Mouse (Mus musculus) limb, embryonic 13.5 days (tissue): ENCODE measurements at regions not wholly inside any gene's neighbourhood (a gene's known extent, or its start where the extent isn't known, plus 50 kb on each side); places are given as distances from the start of the nearest gene placed in this dataset.

Experiments
- ATAC-seq: fragments of 200-750 bp; cut with Nextera tagmentation; 2 replicates; pipeline ENCODE4 v1.8.0; 2017; ENCODE audit warnings: low read depth, moderate number of reproducible peaks, moderate TSS enrichment; ENCODE audit not compliant: low FRiP score
- H3K27ac ChIP-seq: fragments of 300-500 bp; sonication (generic); 2 replicates; pipeline ENCODE4 v1.5.1; 2015; ENCODE audit warnings: inconsistent platforms, mild to moderate bottlenecking, moderate library complexity
- H3K27me3 ChIP-seq: fragments of 300-500 bp; sonication (generic); 2 replicates; pipeline ENCODE4 v1.6.1; 2015; ENCODE audit warnings: mild to moderate bottlenecking, inconsistent platforms
- H3K36me3 ChIP-seq: fragments of 300-500 bp; sonication (generic); 2 replicates; pipeline ENCODE4 v1.6.1; 2015; ENCODE audit warnings: inconsistent platforms, mild to moderate bottlenecking, moderate library complexity
- H3K4me1 ChIP-seq: fragments of 300-500 bp; sonication (generic); 2 replicates; pipeline ENCODE4 v1.6.1; 2015; ENCODE audit warnings: inconsistent platforms
- H3K4me2 ChIP-seq: fragments of 300-500 bp; sonication (generic); replicated peaks from 2 replicates; pipeline ENCODE4 v1.6.1; 2015; ENCODE audit warnings: inconsistent platforms, mild to moderate bottlenecking, moderate library complexity
- H3K4me3 ChIP-seq: fragments of 300-500 bp; sonication (generic); 2 replicates; pipeline ENCODE4 v1.5.1; 2015; ENCODE audit warnings: moderate library complexity, mild to moderate bottlenecking, inconsistent platforms
- H3K9ac ChIP-seq: fragments of 300-500 bp; sonication (generic); 2 replicates; pipeline ENCODE4 v1.6.1; 2015; ENCODE audit warnings: mild to moderate bottlenecking, inconsistent platforms
- H3K9me3 ChIP-seq: fragments of 300-500 bp; sonication (generic); 2 replicates; pipeline ENCODE4 v1.6.1; 2016; ENCODE audit warnings: inconsistent platforms
- WGBS: fragments of 180-500 bp; shearing (Covaris S2); methylation state at CpG from one replicate; pipeline ENCODE4 v1.1.7; 2015; 5-methylcytosine and 5-hydroxymethylcytosine counted together

DNA sequence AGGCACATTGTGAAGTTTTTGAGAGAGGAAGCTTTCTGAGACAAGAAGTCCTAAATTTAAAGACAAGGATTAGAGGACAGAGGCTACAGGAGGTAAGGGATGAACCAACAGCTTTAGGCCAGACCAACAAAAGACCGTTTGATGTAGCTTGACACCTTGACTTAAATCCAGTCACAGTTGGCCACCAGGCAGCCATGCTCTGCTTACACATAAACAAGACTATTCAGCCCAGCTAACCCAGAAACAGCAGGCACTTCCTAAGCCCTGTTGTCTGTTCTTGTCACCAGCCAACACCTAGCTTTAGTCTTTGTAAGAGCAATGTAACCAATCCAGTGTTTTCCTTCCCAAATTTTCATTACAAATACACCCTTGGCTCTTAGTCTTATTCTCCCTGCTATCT, 159.9 kb upstream of the Plekha5 start:
- Histone ChIP-seq H3K27ac (no peak overlapping the region), H3K4me3 (no peak overlapping the region), H3K4me1 (peaks cover 6% of the 10 kb centered on the region), H3K9me3 (no peaks in the 10 kb centered on the region), H3K9ac (no peak overlapping the region), H3K4me2 (no peak overlapping the region), H3K36me3 (no peaks in the 10 kb centered on the region), H3K27me3 (no peaks in the 10 kb centered on the region)
- ATAC-seq = no peak
- WGBS = 27% methylated on average over 1 of the region's 1 CpGs

DNA sequence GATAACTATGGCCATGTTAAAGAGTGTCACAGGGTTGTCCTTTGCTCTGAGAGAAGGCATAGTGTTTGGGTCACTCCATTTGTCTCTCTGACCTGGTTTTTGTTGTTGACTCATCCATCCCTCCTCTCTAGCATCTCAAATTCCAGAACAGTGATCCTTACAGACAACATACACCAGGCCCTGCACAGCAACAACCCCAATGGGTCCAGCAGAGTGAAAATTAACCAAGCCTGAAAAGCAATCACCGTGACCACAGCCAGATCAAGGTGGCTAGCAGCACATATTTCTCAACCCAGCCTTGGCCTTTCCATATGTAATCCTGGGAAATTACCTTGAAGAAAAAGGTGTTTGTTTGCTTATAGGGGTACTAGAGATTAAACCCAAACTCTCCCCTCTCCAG, 162.0 kb upstream of the Plekha5 start:
- Histone ChIP-seq H3K4me2 (no peak overlapping the region), H3K4me3 (no peak overlapping the region), H3K9ac (no peak overlapping the region), H3K4me1 (no peaks in the 10 kb centered on the region), H3K27me3 (no peaks in the 10 kb centered on the region), H3K36me3 (no peaks in the 10 kb centered on the region), H3K27ac (no peak overlapping the region), H3K9me3 (no peaks in the 10 kb centered on the region)
- no peak for ATAC-seq
- WGBS = 84% methylated on average over 1 of the region's 1 CpGs

DNA sequence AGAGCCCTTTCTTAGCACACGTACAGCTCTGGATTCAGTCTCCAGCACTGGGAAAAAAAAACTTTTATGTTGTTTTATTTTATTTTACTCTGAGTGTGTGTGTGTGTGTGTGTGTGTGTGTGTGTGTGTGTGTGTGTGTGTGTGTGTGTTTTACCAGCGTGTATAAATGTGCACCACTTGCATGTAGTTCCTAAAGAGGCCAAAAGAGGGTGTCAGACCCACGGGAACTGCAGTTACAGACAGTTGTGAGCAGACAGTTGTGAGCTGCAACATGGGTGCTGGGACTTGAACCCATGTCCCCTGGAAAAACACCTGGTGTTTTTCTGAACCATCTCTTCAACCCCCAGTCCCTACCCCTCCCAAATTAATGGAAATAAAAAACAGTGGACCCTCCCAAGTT, 165.1 kb upstream of the Plekha5 start:
- no peak for ATAC-seq
- no peak overlapping the region for H3K4me3 ChIP-seq

DNA sequence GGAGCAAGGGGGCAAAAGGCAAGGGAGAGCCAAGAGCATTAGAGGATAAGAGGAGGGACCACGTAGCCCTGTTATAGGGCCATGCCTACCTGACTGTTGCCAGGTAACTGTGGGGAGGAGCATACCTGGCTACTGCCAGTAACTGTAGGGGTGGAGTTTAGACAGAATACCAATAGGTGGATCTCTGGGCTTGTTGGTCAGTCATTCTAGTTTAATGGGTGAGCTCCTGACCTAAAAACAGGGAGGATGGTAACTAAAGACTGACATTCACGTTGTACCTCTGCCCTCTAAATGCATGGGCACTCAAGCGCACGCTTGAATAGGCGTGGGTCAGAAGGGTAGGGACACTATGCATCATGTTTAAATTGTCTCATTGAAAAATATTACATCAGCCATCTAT, 165.8 kb upstream of the Plekha5 start:
- Histone ChIP-seq H3K9ac (no peak overlapping the region), H3K4me1 (no peaks in the 10 kb centered on the region), H3K9me3 (no peaks in the 10 kb centered on the region), H3K27ac (no peak overlapping the region), H3K36me3 (no peaks in the 10 kb centered on the region), H3K4me3 (no peak overlapping the region), H3K27me3 (no peaks in the 10 kb centered on the region), H3K4me2 (no peak overlapping the region)
- no peak for ATAC-seq
- 90% methylated on average over 5 of the region's 5 CpGs for WGBS

More for the DNA sequence above, 165.1 kb upstream of the Plekha5 start:
- Histone ChIP-seq H3K27ac (no peak overlapping the region), H3K4me2 (no peak overlapping the region), H3K36me3 (no peaks in the 10 kb centered on the region), H3K9me3 (no peaks in the 10 kb centered on the region), H3K9ac (no peak overlapping the region), H3K27me3 (no peaks in the 10 kb centered on the region), H3K4me1 (no peaks in the 10 kb centered on the region)
- 84% methylated on average over 3 of the region's 3 CpGs for WGBS

GRCm38 (mm10) chr6:140251527-140251926, 172.3 kb upstream of the Plekha5 start:
- Histone ChIP-seq H3K9ac (no peak overlapping the region), H3K4me3 (no peak overlapping the region), H3K9me3 (no peaks in the 10 kb centered on the region), H3K36me3 (no peaks in the 10 kb centered on the region), H3K27me3 (no peaks in the 10 kb centered on the region), H3K4me2 (no peak overlapping the region), H3K27ac (no peak overlapping the region), H3K4me1 (no peaks in the 10 kb centered on the region)
- 80% methylated on average over 4 of the region's 4 CpGs for WGBS
- no peak for ATAC-seq

- H3K27ac ChIP-seq = no peak overlapping the region
- H3K4me2 ChIP-seq = no peak overlapping the region
- H3K9ac ChIP-seq = no peak overlapping the region
- WGBS = 54% methylated on average over 8 of the region's 8 CpGs
- H3K9me3 ChIP-seq = no peaks in the 10 kb centered on the region
- no peaks in the 10 kb centered on the region for H3K27me3 ChIP-seq
- H3K36me3 ChIP-seq = no peaks in the 10 kb centered on the region
- ATAC-seq = no peak
- no peak overlapping the region for H3K4me3 ChIP-seq
- H3K4me1 ChIP-seq = no peaks in the 10 kb centered on the region
Measured at GRCm38 (mm10) chr6:140243411-140244151, 180.3 kb upstream of the Plekha5 start.

- H3K4me1 ChIP-seq = no peaks in the 10 kb centered on the region
- no peak overlapping the region for H3K4me3 ChIP-seq
- H3K4me2 ChIP-seq = no peak overlapping the region
- H3K9ac ChIP-seq = no peak overlapping the region
- no peaks in the 10 kb centered on the region for H3K36me3 ChIP-seq
- H3K27me3 ChIP-seq = no peaks in the 10 kb centered on the region
- WGBS = 82% methylated on average over 8 of the region's 8 CpGs
- H3K27ac ChIP-seq = no peak overlapping the region
- no peak for ATAC-seq
- no peaks in the 10 kb centered on the region for H3K9me3 ChIP-seq
Measured at GRCm38 (mm10) chr6:140239356-140239755, 184.5 kb upstream of the Plekha5 start.

DNA sequence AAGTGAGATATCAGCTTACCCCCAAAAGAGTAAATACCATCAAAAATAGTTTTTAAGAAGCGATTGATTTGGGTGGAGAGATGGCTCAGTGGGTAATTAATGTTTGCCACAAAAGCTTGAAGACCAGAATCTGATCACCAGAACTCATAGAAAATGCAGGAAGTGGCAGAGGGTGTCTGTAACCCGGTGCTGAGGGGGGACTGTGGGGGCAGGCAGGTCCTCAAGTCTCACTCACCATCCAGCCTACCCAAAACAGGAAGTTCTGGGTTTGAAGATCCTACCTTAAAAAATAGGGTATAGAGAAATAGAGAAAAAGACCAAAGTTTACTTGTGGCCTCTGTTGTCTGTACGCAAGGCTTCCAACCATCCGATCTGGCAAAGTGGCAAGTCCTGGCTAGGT, 190.3 kb upstream of the Plcz1 start:
- Histone ChIP-seq H3K9me3 (no peaks in the 10 kb centered on the region), H3K9ac (no peak overlapping the region), H3K27ac (no peak overlapping the region), H3K4me1 (no peaks in the 10 kb centered on the region), H3K27me3 (no peaks in the 10 kb centered on the region), H3K36me3 (no peaks in the 10 kb centered on the region), H3K4me3 (no peak overlapping the region), H3K4me2 (no peak overlapping the region)
- ATAC-seq = no peak
- 90% methylated on average over 4 of the region's 4 CpGs for WGBS

GRCm38 (mm10) chr6:140229295-140229694, 188.0 kb upstream of the Plcz1 start:
- Histone ChIP-seq H3K27me3 (no peaks in the 10 kb centered on the region), H3K9ac (no peak overlapping the region), H3K4me1 (no peaks in the 10 kb centered on the region), H3K4me3 (no peak overlapping the region), H3K4me2 (no peak overlapping the region), H3K9me3 (no peaks in the 10 kb centered on the region), H3K36me3 (no peaks in the 10 kb centered on the region), H3K27ac (no peak overlapping the region)
- 68% methylated on average over 9 of the region's 9 CpGs for WGBS
- no peak for ATAC-seq

GRCm38 (mm10) chr6:140228741-140229140, 187.5 kb upstream of the Plcz1 start:
- Histone ChIP-seq H3K36me3 (no peaks in the 10 kb centered on the region), H3K27me3 (no peaks in the 10 kb centered on the region), H3K9ac (no peak overlapping the region), H3K9me3 (no peaks in the 10 kb centered on the region), H3K27ac (no peak overlapping the region), H3K4me3 (no peak overlapping the region), H3K4me2 (no peak overlapping the region), H3K4me1 (no peaks in the 10 kb centered on the region)
- 62% methylated on average over 7 of the region's 7 CpGs for WGBS
- no peak for ATAC-seq

GRCm38 (mm10) chr6:140222534-140223324, 181.5 kb upstream of the Plcz1 start:
- H3K36me3 ChIP-seq = no peaks in the 10 kb centered on the region
- WGBS = 80% methylated on average over 1 of the region's 1 CpGs
- ATAC-seq = no peak

DNA sequence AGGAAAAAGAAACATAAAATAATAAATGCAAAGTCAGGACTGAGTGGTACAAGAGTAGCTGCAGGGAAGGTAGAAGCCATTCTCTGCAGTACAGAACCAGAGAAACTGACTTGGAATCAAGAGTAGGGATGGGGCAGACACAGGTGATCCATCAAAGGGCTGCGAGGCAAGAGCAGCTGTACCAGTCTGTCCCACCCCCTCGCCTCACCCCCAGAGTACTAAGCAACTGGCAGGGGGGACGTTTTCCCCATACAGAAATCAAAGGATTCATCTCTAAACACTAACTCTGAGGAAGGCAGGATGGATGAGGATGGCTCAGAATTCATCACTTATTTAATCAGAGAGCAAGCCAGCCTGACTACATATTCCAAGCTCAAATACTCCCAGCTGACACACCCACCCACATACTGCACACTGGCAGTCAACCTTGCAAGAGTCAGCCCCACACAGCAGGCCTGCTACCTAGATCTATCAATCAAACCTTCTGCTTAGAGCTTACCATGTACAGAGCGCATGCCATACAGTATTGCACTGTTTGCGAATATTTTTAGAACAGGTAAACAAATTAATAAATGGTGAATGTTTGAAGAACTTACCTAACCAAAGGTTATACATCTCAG, 180.5 kb upstream of the Plcz1 start:
- no peak for ATAC-seq
- 67% methylated on average over 5 of the region's 5 CpGs for WGBS
- H3K27ac ChIP-seq = no peak overlapping the region

More at GRCm38 (mm10) chr6:140222534-140223324, 181.5 kb upstream of the Plcz1 start:
- H3K27ac ChIP-seq = no peak overlapping the region
- H3K4me3 ChIP-seq = no peak overlapping the region
- H3K4me1 ChIP-seq = no peaks in the 10 kb centered on the region
- H3K27me3 ChIP-seq = no peaks in the 10 kb centered on the region
- no peak overlapping the region for H3K9ac ChIP-seq
- no peaks in the 10 kb centered on the region for H3K9me3 ChIP-seq
- H3K4me2 ChIP-seq = no peak overlapping the region

More for the DNA sequence above, 180.5 kb upstream of the Plcz1 start:
- H3K4me1 ChIP-seq = no peaks in the 10 kb centered on the region
- no peaks in the 10 kb centered on the region for H3K27me3 ChIP-seq
- no peak overlapping the region for H3K9ac ChIP-seq
- H3K4me3 ChIP-seq = no peak overlapping the region
- no peaks in the 10 kb centered on the region for H3K36me3 ChIP-seq
- H3K9me3 ChIP-seq = no peaks in the 10 kb centered on the region
- H3K4me2 ChIP-seq = no peak overlapping the region
